Mouse (Mus musculus): ENCODE measurements around the gene Plagl2.

Gene Plagl2

GRCm38 (mm10) chr2:153239021-153239859 lies 2.0 kb downstream of the Plagl2 start:
- DNase-seq: no peak

GRCm38 (mm10) chr2:153238406-153238805 lies 2.8 kb downstream of the Plagl2 start:
- no peak for DNase-seq

DNA sequence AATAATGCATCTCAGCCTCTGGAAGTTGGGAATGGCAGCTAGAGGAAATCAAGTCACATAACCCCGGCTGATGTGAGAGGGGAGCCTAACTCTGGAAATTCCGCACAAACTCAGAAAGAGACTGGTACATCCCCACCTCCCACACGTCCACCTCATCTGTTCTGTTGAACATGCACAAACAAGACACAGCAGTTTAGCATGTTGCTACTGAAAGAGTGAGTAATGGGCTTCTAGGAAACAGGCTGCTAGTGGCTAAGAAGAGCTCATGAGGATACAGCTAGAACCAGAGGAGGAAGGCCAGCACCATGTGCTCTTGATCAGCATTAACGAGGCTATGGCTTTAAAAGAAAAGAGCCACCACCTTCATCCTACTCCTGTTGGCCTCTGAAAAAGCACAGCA lies 3.3 kb downstream of the Plagl2 start:
- DNase-seq: no peak

- no peak for DNase-seq
Measured at GRCm38 (mm10) chr2:153237193-153237592, 4.0 kb downstream of the Plagl2 start.

GRCm38 (mm10) chr2:153228523-153228922 lies 12.7 kb downstream of the Plagl2 start:
- DNase-seq: no peak

DNA sequence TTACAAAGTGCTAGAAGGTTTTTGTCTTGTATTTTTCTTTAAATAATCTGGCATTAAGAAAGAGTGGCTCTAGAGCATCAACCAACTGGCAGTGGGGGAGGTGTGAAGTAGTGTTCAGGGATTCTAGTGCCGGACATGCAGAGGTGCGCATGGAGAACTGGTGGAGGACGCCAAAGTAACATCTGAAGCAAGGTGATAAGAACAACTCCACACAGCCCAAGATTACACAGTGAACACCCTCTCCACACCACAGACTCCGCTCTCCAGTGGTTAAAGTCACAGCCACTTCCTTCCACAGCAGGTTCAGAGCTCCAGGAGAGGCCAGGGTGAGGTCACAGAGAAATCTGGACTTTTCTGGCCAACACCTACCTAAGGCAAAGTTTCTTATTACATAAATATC lies 13.3 kb downstream of the Plagl2 start:
- no peak for DNase-seq

DNA sequence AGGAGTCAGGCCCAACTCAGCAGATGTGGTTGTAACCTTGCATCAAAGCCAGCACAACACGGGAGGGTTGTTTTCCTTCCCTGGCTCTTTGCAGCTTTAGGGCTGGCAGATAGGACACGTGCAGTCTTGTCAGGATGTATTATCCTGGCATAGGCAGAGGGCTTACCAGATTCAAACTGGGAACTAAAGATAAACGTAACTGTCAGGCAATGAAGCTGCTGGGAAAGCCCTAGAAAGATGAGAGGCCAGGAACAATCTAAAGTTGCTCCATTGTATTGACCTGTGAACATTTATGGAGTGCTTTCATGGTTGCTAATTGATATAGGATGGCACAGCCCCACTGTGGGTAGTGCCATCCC lies 15.7 kb downstream of the Plagl2 start:
- DNase-seq: no peak

DNA sequence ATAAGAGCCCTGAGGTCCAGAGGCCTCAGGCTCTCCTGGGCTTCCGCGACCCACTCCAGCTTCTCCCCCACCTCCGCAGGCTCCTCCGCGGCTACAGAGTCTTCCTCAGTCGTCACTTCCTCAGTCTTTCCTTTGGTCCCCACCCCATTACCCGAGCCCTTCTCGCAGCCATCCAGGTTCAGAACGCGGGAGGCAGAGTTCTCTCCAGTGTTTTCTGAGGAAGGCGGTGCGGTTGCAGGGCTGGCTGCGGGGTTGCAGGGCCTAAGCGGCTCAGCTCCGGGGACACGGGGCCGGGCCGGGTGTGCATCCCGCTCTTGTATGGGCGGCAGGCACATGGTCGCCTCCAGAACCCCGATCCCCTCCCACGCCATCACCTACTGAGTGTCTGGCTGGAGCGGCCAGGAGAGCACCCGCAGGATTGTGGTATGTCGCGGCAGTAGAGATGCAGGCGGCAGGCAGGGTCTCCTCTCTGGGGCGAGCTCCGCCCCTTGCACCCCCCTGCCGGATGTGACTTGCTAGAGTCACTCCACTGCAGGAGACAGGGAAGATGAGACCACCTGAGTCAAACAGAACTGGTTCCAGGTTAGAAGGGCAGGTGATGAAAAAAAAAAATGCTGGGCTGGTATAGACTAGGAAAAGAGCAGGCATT lies 16.2 kb downstream of the Plagl2 start, which contains the start of gene Tspyl3:
TSS of gene Tspyl3 (minus strand) at position 496 of the 649 bp plus-strand sequence.
- DNase-seq: peak; percentile 85

DNA sequence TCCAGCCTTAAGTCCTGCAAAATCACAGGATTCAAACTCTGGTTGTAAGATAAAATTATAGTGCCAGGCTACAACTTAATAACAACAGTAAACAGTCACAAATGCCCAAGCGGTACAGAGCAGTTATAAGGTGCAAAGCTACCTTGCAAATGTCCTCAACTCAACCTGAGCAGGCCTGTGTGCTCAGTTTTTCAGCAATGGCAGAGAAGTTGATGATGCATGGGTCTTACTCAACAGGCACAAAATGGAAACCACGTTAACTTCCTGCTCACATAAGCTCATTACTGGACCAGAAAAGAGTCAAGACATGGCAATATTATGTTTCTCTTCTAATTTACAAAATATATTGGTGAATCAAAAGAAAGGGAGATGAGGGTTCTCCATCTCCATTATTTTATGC lies 18.7 kb downstream of the Plagl2 start:
- no peak for DNase-seq

- DNase-seq: no peak
Measured at GRCm38 (mm10) chr2:153222130-153222529, 19.1 kb downstream of the Plagl2 start.

DNA sequence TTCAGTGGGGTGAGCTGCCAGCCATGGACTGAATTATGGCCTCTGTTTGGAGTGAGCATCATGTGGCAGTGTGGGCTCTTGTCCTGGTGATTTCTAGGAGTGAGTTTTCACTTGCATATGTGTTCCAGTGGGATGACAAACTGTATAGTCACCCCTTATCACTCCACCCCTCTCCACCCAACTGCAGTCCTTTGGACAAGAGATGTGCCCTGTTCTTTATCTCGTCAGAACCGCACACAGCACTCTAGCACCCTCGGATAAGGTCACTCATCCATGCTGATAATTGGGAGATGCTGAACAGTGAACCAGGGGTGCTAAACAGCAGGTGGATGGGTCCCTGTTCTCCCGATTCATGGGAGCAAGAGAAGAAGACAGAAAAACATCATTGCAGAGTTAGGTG lies 19.6 kb downstream of the Plagl2 start:
- no peak for DNase-seq

GRCm38 (mm10) chr2:153218516-153218915 lies 22.7 kb downstream of the Plagl2 start:
- no peak for DNase-seq

DNA sequence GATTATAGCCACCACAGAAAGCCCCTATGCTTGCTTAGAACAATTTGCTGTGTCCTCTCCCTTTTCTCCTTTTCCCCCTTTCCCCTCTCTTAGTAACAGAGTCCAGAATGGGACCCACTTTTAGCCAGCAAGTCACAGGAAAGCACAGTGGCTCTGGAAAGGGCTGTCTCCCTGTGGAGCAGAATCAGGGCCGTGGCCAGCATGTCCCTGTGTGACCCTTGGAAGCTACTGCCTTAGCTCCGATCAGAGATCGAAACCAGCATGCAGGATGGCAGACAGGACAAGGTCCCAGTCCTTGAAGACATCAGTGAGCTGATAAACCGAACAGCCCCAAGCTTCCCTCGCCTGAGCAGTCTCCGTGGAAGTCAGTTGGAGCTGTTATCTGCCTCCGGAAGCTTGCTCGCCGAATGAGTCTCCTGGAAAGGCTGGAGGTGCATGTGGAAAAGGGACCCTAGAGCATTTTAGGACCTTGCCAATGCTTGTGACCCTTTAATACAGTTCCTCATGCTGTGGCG lies 23.3 kb downstream of the Plagl2 start:
- DNase-seq: no peak

- DNase-seq: no peak
Measured at GRCm38 (mm10) chr2:153215421-153215820, 25.8 kb downstream of the Plagl2 start.

DNA sequence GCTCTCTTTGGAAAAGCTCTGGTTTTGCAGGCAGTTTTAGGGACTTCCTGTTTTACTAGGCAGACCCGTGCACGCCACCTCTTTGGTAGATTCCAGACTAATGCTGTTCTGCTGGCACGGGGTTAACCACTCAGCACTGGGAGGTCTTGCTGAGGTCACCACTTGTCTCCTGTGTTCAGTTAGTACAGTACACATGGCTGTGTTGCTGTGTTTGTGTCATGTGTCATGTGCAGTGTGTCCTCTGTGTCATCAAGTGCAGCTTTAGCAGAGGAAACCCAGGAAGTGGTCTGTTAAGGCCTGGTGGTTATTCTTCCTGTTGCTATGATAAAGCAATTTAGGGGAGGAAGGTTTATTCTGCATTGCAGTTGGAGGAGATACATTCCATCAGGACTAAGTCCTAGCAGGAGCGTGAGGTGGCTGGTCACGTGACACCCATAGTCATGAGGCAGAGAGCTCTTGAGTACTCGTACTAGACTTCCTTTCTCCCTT lies 26.4 kb downstream of the Plagl2 start:
- peak; percentile 37 for DNase-seq

DNA sequence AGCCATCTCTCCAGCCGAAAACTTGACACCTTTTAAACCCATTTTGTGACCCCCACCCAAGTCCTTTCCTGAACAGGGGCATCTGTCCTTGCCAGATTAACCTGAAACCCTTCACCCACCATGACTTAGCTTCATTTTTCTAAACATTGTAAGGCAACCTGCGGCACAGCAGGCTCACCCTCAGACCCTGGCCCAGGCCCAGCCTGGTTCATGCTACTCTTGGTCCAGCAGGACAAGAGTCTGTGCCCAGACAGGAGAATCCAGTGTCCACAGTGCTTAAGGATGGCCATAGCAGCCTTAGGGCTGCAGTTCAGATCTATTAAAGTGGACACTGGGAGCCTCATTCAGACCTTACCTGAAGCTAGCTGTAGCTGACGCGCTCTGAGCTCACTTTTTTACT lies 27.9 kb downstream of the Plagl2 start:
- DNase-seq: no peak

GRCm38 (mm10) chr2:153211451-153211850 lies 29.8 kb downstream of the Plagl2 start:
- peak; percentile 34 for DNase-seq

- DNase-seq: no peak
Measured at GRCm38 (mm10) chr2:153209286-153209685, 31.9 kb downstream of the Plagl2 start.

GRCm38 (mm10) chr2:153208149-153208548 lies 33.1 kb downstream of the Plagl2 start:
- no peak for DNase-seq

DNA sequence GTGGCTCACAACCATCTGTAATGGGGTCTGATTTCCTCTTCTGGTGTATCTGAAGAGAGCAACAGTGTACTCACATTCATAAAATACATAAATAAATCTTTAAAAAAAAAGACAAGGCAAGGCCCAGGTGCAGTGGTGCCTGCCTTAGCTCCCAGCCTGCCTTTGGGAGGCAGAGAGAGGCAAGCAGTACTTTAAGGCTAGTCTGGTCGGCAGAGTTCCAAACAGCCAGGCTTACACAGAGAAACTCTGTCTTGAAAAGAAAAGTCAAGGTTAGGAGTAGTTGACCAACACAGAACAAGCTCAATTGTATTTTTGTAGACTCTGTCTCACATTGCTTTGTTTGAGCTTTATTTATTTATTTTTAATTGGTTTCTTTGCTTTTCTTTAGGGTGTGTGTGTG lies 38.5 kb downstream of the Plagl2 start:
- no peak for DNase-seq

GRCm38 (mm10) chr2:153199114-153199513 lies 42.1 kb downstream of the Plagl2 start:
- DNase-seq: no peak

- no peak for DNase-seq
Measured at GRCm38 (mm10) chr2:153198485-153198884, 42.7 kb downstream of the Plagl2 start.

GRCm38 (mm10) chr2:153194255-153194654 lies 47.0 kb downstream of the Plagl2 start:
- DNase-seq: no peak

GRCm38 (mm10) chr2:153191242-153191641 lies 50.0 kb downstream of the Plagl2 start:
- DNase-seq: no peak

All from thymus, postnatal 14 days (tissue).